Mouse (Mus musculus) lung, postnatal 0 days (tissue): ENCODE data around the gene Cdh13.

Experiments
- CTCF ChIP-seq: IDR thresholded peaks from 2 replicates; pipeline ENCODE4 v1.5.1; 2016; ENCODE audit warnings: antibody characterized with exemption, mild to moderate bottlenecking
- EP300 ChIP-seq: IDR thresholded peaks from 2 replicates; pipeline ENCODE4 v1.6.1; 2016; ENCODE audit warnings: antibody characterized with exemption, mild to moderate bottlenecking, control low read depth

DNA sequence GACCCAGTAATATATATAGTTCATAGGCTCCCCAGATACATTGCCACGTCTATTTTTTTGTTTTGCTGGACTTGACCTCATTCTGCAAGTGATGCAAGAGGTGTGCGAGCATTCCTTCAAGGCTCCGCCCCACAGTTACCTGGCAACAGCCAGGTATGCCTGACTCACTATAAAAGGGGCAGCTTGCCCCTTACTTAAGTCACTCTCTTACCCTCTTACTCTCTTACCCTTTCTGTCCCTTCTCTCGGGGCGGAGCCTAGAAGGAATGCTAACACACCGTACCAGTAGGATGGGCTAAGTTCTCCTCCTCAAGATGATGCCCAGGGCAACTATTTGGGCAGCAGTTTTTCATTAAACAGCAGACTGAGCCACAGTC lies 30.6 kb downstream of the Cdh13 start:
- TF ChIP-seq CTCF (no peak), EP300 (peak; percentile 68)
